Mouse (Mus musculus) midbrain, embryonic 13.5 days (tissue): ENCODE data around the gene Gpat2. TPM values are rescaled to one million over a fixed set of nuclear protein-coding genes. Genes with fewer than 3 reads are reported as not detected.

Source experiments
- ATAC-seq: fragments of 200-750 bp; cut with Nextera tagmentation; 2 replicates; pipeline ENCODE4 v1.8.0; 2017; ENCODE audit warnings: mild to moderate bottlenecking, moderate TSS enrichment, moderate library complexity
- H3K27ac ChIP-seq: fragments of 300-500 bp; sonication (generic); 2 replicates; pipeline ENCODE4 v1.5.1; 2015; ENCODE audit warnings: inconsistent platforms, mild to moderate bottlenecking, moderate library complexity
- H3K27me3 ChIP-seq: fragments of 300-500 bp; sonication (generic); 2 replicates; pipeline ENCODE4 v1.6.1; 2015; ENCODE audit warnings: mild to moderate bottlenecking, inconsistent platforms
- H3K36me3 ChIP-seq: fragments of 300-500 bp; sonication (generic); 2 replicates; pipeline ENCODE4 v1.6.1; 2015; ENCODE audit warnings: mild to moderate bottlenecking, inconsistent platforms
- H3K4me1 ChIP-seq: fragments of 300-500 bp; sonication (generic); replicated peaks from 2 replicates; pipeline ENCODE4 v1.6.1; 2015; ENCODE audit warnings: inconsistent platforms
- H3K4me2 ChIP-seq: fragments of 300-500 bp; sonication (generic); replicated peaks from 2 replicates; pipeline ENCODE4 v1.6.1; 2015; ENCODE audit warnings: moderate library complexity, mild to moderate bottlenecking, inconsistent platforms
- H3K4me3 ChIP-seq: fragments of 300-500 bp; sonication (generic); replicated peaks from 2 replicates; pipeline ENCODE4 v1.5.1; 2015; ENCODE audit warnings: mild to moderate bottlenecking, inconsistent platforms
- H3K9ac ChIP-seq: fragments of 300-500 bp; sonication (generic); replicated peaks from 2 replicates; pipeline ENCODE4 v1.6.1; 2015; ENCODE audit warnings: mild to moderate bottlenecking, inconsistent platforms
- H3K9me3 ChIP-seq: fragments of 300-500 bp; sonication (generic); 2 replicates; pipeline ENCODE4 v1.6.1; 2016; ENCODE audit warnings: mild to moderate bottlenecking, inconsistent platforms
- WGBS: fragments of 180-500 bp; shearing (Covaris S2); methylation state at CpG from one replicate; pipeline ENCODE4 v1.1.7; 2015; 5-methylcytosine and 5-hydroxymethylcytosine counted together
- polyA plus RNA-seq: library from polyadenylated mRNA; unstranded; fragments of >200 nt; fragmentation: Nextera tagmentation; extraction: Ambion mirVana; gene quantifications from 2 replicates; pipeline ENCODE4 v1.2.1, GENCODE M21; 2015

The Gpat2 gene
- 0.13 and 0.22 TPM in 2 replicates for polyA plus RNA-seq

DNA sequence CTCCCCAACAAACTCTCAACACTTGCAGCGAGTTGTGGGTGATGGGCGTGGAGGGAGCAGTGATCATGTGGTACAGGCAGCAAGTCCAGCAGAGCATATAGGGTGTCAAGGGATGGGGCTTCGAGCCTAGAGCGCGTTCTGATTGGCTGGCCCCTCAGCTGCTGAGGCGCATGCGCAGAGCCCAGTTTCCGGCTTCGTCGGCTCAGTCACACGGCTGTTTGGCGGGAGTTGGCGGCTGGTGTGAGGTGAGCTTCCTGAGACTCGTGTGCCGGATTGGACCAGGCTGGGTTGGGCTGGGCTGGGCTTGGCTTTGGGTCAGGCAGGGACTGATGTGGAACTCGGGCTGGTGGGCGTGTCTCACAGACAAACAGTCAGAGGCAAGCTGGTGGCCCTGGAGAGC, at the start of gene Gpat2:
TSS of gene Gpat2 (plus strand) at position 223 of the 400 bp plus-strand sequence.
- Histone ChIP-seq H3K4me2 (no peak within 1 kb of the TSS), H3K27me3 (no peaks in the 10 kb centered on the region), H3K4me3 (no peak within 1 kb of the TSS), H3K27ac (no peak within 1 kb of the TSS), H3K36me3 (no peaks in the 10 kb centered on the region), H3K9ac (no peak within 1 kb of the TSS), H3K4me1 (no peaks in the 10 kb centered on the region), H3K9me3 (no peaks in the 10 kb centered on the region)
- 86% methylated on average over 17 of the region's 17 CpGs for WGBS
- no peak for ATAC-seq

DNA sequence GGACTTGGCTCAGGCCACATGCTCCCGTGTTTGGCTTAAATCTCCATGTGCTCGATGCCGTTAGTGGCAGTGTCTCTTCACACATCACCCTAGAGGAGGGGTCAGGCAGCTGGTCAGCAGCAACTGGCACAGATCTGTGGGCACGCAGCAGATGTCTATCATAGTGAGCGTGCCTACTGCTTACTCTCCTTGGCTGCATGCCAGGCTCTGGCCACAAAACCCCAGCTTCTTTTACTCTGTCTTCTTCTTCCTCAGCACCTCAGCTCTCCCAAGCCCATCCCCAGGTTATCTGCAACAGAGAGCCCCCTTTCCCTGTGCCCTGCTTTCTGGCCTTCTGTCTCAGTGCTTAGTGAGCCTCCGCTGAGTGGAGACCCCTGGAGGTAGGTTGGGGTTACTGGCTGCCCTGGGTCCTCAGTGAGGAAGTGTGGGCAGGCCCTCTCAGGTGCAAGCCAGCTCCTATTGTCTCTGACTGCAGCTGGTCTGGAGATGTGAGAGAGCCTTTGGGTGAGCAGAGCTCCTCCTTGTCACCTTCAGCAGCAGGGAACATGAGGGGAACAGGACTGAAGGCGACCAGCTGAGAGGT, 49.1 kb upstream of the Gpat2 start:
- ATAC-seq: no peak
- Histone ChIP-seq H3K4me3 (no peak overlapping the region), H3K4me1 (peaks cover 13% of the 10 kb centered on the region), H3K9me3 (no peaks in the 10 kb centered on the region), H3K9ac (no peak overlapping the region), H3K27me3 (0 out of 2 replicates have a peak, but pooled peaks cover 2% of the 10 kb centered on the region), H3K27ac (no peak overlapping the region), H3K36me3 (no peaks in the 10 kb centered on the region), H3K4me2 (no peak overlapping the region)
- 55% methylated on average over 7 of the region's 7 CpGs for WGBS

DNA sequence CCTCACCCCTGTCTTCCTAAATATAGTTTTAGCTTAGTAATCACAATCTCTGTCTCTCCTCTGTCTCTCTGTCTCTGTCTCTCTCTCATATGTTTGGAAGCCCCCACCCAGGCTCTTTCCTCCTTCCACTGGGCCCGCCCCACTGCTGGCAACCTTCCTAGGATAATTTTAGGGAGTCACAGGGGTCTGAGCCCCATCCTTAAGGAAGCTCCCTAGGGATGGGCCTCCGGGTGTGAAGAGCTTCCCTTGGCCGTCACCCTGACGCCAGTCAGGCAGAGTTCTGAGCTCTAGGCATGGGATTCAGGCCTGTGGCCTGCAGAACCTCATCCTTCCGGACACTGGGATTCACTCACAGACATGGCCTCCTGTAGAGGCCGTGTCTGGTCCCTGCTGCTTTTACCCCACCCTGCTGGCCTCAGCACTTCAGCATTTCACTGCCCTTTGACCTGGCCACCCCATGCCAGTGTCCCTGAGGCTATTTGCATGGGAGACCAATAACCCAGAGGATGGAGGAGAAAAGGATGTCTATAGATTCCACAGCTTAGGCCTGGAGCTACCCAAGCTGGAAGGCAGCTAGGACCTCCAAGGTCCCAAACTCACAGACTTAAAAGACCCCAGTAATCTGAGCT, 48.5 kb upstream of the Gpat2 start:
- ATAC-seq: no peak
- H3K9me3 ChIP-seq: no peaks in the 10 kb centered on the region
- no peak overlapping the region for H3K9ac ChIP-seq
- H3K27me3 ChIP-seq: 0 out of 2 replicates have a peak, but pooled peaks cover 2% of the 10 kb centered on the region
- H3K36me3 ChIP-seq: no peaks in the 10 kb centered on the region
- no peak overlapping the region for H3K4me2 ChIP-seq
- WGBS: 85% methylated on average over 6 of the region's 6 CpGs
- peaks cover 13% of the 10 kb centered on the region for H3K4me1 ChIP-seq
- H3K4me3 ChIP-seq: no peak overlapping the region
- H3K27ac ChIP-seq: no peak overlapping the region

DNA sequence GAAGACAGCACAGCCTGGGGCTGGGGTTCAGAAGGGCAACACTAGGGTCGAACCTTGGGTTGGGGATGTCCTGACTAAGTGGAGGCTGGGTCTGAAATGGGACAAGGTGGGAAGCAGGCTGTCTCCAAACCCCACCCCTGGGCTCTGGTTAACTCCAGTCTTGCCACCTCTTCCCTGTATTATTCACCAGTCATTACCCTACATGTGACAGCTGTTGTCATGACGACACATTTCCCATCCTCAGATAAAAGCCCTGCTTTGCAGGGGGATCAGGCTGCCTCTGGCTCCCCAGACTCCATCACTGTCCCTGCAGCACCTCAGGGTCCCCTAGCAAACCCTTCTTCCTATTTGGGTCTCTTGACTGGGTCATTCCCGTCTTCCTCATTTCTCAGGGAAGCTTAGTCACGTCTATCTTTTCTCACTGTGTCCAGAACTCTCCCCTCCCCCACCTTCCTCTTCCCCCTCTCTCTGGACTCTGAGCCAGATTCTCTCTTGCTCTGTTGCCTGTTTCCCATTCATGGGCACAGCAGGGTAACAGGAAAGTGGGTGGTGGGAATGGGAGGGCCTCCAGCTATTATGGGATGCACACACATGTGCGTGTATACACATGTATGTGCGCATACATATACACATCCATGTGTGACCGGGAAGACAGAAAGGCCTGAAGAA, 46.9 kb upstream of the Gpat2 start:
- peak overlapping the region; percentile 39; the same call in 1 of the 2 replicates for H3K27ac ChIP-seq
- peaks cover 13% of the 10 kb centered on the region for H3K4me1 ChIP-seq
- H3K9ac ChIP-seq: no peak overlapping the region
- no peaks in the 10 kb centered on the region for H3K36me3 ChIP-seq
- no peak overlapping the region for H3K4me3 ChIP-seq
- H3K4me2 ChIP-seq: no peak overlapping the region
- no peaks in the 10 kb centered on the region for H3K9me3 ChIP-seq
- ATAC-seq: peak; percentile 72
- 0 out of 2 replicates have a peak, but pooled peaks cover 2% of the 10 kb centered on the region for H3K27me3 ChIP-seq
- 61% methylated on average over 7 of the region's 7 CpGs for WGBS

DNA sequence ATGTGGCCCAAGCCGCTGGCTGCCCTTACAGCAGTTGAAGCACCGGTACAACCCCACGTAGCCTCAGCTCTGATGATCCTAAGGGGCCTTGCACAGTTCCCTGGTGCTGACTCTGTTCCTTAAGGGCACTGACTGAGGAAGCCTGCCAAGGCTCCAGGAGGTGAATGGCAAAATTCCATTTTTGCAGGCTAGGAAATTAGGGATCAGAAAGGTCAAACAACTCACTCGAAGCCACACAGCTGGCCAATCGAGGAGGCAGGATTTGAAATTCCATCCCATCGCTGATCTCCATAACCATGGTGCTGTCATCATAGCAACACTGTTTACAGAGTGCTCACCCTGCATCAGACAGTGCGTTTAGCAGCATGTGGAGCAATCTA, 46.4 kb upstream of the Gpat2 start:
- no peaks in the 10 kb centered on the region for H3K36me3 ChIP-seq
- H3K4me2 ChIP-seq: no peak overlapping the region
- H3K27ac ChIP-seq: peak overlapping the region; percentile 39; the same call in 1 of the 2 replicates
- H3K9ac ChIP-seq: no peak overlapping the region
- ATAC-seq: no peak
- 0 out of 2 replicates have a peak, but pooled peaks cover 2% of the 10 kb centered on the region for H3K27me3 ChIP-seq
- no peaks in the 10 kb centered on the region for H3K9me3 ChIP-seq
- no peak overlapping the region for H3K4me3 ChIP-seq
- peaks cover 13% of the 10 kb centered on the region for H3K4me1 ChIP-seq
- WGBS: 77% methylated on average over 7 of the region's 7 CpGs

DNA sequence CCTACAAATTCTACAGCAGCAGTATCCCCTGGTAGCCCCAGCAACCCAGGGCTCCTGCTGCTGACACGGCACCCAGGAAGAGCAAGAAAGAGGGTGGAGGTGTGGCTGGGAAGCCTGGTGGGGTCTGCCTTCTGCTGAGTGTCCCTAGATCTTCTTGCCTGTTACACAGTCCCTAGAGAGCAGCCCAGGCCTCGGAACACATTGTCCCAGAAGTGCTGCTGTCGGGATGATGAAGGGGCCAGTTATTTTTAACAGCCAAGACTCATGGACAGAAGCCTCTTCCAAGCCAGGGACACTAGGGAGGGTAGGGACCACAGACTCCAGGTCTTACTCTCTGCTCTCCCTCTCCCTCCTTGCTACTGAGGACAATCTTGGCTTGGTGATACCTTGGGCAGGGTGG, 45.7 kb upstream of the Gpat2 start:
- Histone ChIP-seq H3K9ac (no peak overlapping the region), H3K27ac (no peak overlapping the region), H3K4me2 (no peak overlapping the region), H3K4me1 (peaks cover 13% of the 10 kb centered on the region), H3K27me3 (0 out of 2 replicates have a peak, but pooled peaks cover 2% of the 10 kb centered on the region), H3K9me3 (no peaks in the 10 kb centered on the region), H3K36me3 (no peaks in the 10 kb centered on the region), H3K4me3 (no peak overlapping the region)
- ATAC-seq: no peak
- WGBS: 85% methylated on average over 3 of the region's 3 CpGs

DNA sequence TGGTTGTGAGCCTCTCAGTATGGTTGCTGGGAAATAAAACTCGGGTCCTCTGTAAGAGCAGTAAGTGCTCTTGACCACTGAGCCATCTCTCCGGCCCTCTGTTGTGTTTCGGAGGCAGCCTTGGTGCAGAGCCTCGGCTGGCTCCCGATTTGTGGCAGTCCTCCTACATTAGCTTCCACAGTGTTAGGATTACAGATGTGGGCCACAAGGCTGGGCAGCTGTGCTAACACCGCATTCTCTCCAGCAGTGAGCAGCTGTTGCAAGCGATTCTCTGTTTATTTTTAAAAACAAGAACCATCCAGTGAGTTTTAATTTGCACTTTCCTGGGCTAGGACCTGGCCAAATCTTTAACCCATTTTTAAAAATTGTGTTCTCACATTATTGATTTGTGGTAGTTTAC, 41.1 kb upstream of the Gpat2 start:
- Histone ChIP-seq H3K4me2 (no peak overlapping the region), H3K4me3 (no peak overlapping the region), H3K27me3 (no peaks in the 10 kb centered on the region), H3K27ac (no peak overlapping the region), H3K9me3 (no peaks in the 10 kb centered on the region), H3K36me3 (no peaks in the 10 kb centered on the region), H3K4me1 (no peaks in the 10 kb centered on the region), H3K9ac (no peak overlapping the region)
- no peak for ATAC-seq
- 79% methylated on average over 7 of the region's 7 CpGs for WGBS

DNA sequence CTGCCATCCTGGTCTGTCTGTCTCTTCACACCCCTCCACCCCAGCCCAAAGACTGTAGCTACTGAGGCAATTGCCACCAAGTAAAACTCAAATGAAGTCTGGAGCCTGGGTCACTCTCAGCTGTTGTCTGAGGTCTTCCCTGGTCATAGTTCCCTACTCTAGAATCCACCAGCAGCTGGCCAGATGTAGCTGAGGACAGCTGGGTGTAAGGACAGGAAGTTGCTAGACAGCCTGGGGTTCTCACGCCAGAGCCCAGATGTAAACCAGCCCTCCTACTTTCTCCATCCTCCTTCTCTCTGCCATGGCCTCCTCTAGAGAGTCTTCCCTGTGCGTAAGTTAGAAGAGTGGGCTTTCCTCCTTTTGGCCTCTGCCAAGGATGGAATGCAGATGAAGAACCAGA, 37.5 kb upstream of the Gpat2 start:
- no peak overlapping the region for H3K9ac ChIP-seq
- no peaks in the 10 kb centered on the region for H3K4me1 ChIP-seq
- H3K9me3 ChIP-seq: no peaks in the 10 kb centered on the region
- ATAC-seq: no peak
- no peak overlapping the region for H3K27ac ChIP-seq
- H3K4me3 ChIP-seq: no peak overlapping the region
- no peaks in the 10 kb centered on the region for H3K27me3 ChIP-seq
- H3K36me3 ChIP-seq: no peaks in the 10 kb centered on the region
- no peak overlapping the region for H3K4me2 ChIP-seq
- 83% methylated on average over 2 of the region's 2 CpGs for WGBS

DNA sequence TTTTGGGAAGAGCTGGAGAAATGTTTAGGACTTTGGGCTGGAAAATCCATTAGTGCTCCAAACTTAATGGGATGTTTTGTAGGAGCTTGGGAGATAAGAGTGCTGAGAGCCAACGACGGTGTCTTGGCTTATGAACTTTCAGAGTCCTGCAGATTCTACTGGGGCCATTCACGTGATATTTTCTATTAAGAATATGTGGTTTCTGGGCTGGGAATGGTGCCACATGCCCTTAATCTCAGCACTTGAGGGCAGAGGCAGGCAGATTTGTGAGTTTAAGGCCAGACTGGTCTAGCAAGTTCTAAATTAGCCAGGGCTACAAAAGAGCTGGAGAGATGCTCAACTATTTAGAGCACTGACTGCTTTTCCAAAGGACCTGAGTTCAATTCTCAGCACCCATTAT, 34.6 kb upstream of the Gpat2 start:
- H3K9me3 ChIP-seq: no peaks in the 10 kb centered on the region
- no peak overlapping the region for H3K9ac ChIP-seq
- no peak for ATAC-seq
- no peaks in the 10 kb centered on the region for H3K36me3 ChIP-seq
- no peaks in the 10 kb centered on the region for H3K4me1 ChIP-seq
- H3K4me3 ChIP-seq: no peak overlapping the region
- 88% methylated on average over 3 of the region's 3 CpGs for WGBS
- no peak overlapping the region for H3K4me2 ChIP-seq
- no peak overlapping the region for H3K27ac ChIP-seq
- H3K27me3 ChIP-seq: no peaks in the 10 kb centered on the region

DNA sequence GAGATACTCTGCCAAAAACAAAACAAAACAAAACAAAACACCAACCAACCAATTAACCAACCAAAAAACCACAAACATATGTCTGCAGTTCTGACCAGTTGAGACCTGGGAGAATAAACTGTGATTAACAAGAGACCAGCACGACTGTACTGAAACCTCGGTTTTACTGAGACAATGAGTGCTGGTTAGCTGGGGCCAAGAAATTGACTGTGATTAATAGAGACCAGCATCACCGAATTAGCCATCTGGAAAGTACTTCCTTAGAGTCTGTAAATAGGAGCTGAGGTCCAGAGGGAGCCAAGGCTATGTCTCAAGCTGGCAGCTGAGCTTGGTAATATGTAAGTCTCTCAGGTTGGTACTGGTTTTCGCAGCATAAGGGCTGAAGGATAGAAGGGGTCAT, 34.2 kb upstream of the Gpat2 start:
- Histone ChIP-seq H3K4me2 (no peak overlapping the region), H3K9me3 (no peaks in the 10 kb centered on the region), H3K9ac (no peak overlapping the region), H3K27me3 (no peaks in the 10 kb centered on the region), H3K27ac (no peak overlapping the region), H3K4me3 (no peak overlapping the region), H3K4me1 (no peaks in the 10 kb centered on the region), H3K36me3 (no peaks in the 10 kb centered on the region)
- no peak for ATAC-seq
- WGBS: 80% methylated on average over 4 of the region's 4 CpGs

DNA sequence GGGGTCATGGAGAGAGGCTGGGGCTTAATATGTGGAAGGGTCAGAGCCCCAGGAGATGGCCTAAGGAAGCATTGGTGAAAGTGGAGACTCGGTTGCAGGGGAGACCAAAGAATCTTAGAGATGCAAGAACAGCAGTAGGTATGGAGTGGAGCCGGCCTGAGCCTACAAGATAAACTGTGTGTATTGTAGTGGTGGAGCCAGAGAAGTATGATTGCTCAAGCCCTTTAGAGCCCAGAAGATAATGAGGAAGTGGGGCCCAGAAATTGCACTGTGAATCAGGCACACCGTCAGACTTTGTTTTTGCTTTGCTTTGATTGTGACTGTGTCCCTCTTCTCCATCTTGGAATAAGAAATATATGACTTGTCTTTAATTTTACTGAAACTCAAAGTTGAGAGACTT, 33.7 kb upstream of the Gpat2 start:
- WGBS: 71% methylated on average over 3 of the region's 3 CpGs
- H3K4me3 ChIP-seq: no peak overlapping the region
- H3K4me1 ChIP-seq: no peaks in the 10 kb centered on the region

DNA sequence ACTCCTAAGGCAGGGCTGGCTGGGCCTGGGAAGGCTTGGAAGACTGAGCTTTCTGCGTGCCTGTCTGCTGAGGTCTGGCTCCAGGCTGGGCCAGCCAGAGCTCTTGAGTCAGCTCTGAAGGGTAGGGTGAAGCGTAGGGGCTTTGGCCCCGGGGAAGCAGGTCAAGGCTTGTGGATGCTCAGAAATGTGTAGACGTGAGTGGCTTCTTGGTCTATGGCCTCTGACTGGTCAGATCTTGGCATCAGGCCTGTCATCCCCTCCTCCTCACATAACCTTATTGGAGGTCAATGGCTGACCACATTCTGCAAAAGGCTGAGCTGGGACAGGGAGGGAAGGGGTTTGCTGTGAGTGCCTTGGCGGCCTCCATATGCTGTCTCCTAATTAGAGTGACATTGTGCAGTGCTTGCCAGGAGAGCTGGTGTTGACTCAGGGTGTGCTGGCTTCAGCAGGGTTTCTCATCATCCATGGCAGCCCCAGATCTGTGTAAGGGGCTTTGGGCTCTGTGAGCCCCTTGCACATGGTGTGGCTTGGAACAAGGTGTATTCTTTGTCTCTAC, 30.3 kb upstream of the Gpat2 start:
- no peak overlapping the region for H3K4me3 ChIP-seq

More for the DNA sequence above, 33.7 kb upstream of the Gpat2 start:
- Histone ChIP-seq H3K36me3 (no peaks in the 10 kb centered on the region), H3K9me3 (no peaks in the 10 kb centered on the region), H3K4me2 (no peak overlapping the region), H3K9ac (no peak overlapping the region), H3K27me3 (no peaks in the 10 kb centered on the region), H3K27ac (no peak overlapping the region)
- no peak for ATAC-seq

More for the DNA sequence above, 30.3 kb upstream of the Gpat2 start:
- H3K9me3 ChIP-seq: no peaks in the 10 kb centered on the region
- H3K4me2 ChIP-seq: no peak overlapping the region
- no peak for ATAC-seq
- no peak overlapping the region for H3K27ac ChIP-seq
- WGBS: 88% methylated on average over 5 of the region's 5 CpGs
- H3K9ac ChIP-seq: no peak overlapping the region
- no peaks in the 10 kb centered on the region for H3K4me1 ChIP-seq
- no peaks in the 10 kb centered on the region for H3K36me3 ChIP-seq
- no peaks in the 10 kb centered on the region for H3K27me3 ChIP-seq
